Mouse (Mus musculus): ENCODE data around the gene Zfp872. TPM values are rescaled to one million over a fixed set of nuclear protein-coding genes. Genes with fewer than 3 reads are reported as not detected.

Zfp872 gene
- total and polyA plus RNA-seq, 3 experiments = not detected

DNA sequence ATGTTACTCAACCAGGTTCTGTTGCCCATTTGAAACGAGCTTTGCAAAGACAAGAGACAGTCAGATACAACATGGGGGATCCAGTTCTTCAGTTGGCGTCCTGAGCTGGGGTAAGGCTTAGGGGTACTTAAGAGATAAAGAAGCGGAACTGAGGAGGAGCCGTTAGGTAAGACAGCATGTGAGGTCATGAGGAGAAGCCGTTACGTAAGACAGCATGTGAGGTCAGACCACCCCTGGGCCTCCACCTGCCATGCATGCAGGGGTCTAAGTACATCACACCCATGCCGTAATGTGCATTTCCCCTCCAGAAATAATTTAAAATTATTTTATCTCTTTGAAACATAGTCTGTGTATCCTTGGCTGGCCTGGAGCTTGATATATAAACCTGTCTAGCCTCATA lies 25.0 kb upstream of the Zfp872 start:
- Histone ChIP-seq H3K79me2 (ENCODE audit: control insufficient read depth, insufficient read depth, low read length, poor library complexity) (no peaks in the 10 kb centered on the region), H3K9ac (ENCODE audit: control insufficient read depth, low read depth, low read length, poor library complexity, severe bottlenecking) (no peak overlapping the region), H3K9me3 (replicated peaks; ENCODE audit: insufficient read depth, low read length) (no peaks in the 10 kb centered on the region), H3K36me3 (ENCODE audit: control insufficient read depth in 1 of 2, insufficient read depth in 2 of 2, low read length in 2 of 2) (no peaks in the 10 kb centered on the region), H3K4me1 (ENCODE audit: control insufficient read depth in 1 of 2, insufficient read depth in 2 of 2, low read length in 2 of 2) (peaks cover 0 to 3% of the 10 kb centered on the region in 2 experiments; a peak in 1 of 4 replicates), H3K27me3 (ENCODE audit: control insufficient read depth in 1 of 2, insufficient read depth in 2 of 2, low read length in 2 of 2) (no peaks in the 10 kb centered on the region), H3K4me3 (ENCODE audit: control insufficient read depth in 1 of 2, insufficient read depth in 1 of 2, low read depth in 2 of 2, low read length in 2 of 2) (no peak overlapping the region), H3K27ac (ENCODE audit: control insufficient read depth, low read depth, low read length) (no peak overlapping the region)
- no peak for TF ChIP-seq SIN3A (IDR thresholded peaks at IDR 0.05; ENCODE audit: low read length)
- no peak for TF ChIP-seq POLR2A (IDR thresholded peaks at IDR 0.05; ENCODE audit: control insufficient read depth in 1 of 2, insufficient read depth in 1 of 2, low read depth in 1 of 2, low read length in 2 of 2, poor library complexity in 1 of 2)
- TF ChIP-seq ETS1 (IDR thresholded peaks at IDR 0.05; ENCODE audit: low read depth, low read length) = no peak
- no peak for TF ChIP-seq ZMIZ1 (IDR thresholded peaks at IDR 0.05; ENCODE audit: low read depth, low read length)
- TF ChIP-seq POLR2AphosphoS2 (IDR thresholded peaks at IDR 0.05; ENCODE audit: low read length) = no peak
- TF ChIP-seq E2F4 (IDR thresholded peaks at IDR 0.05; ENCODE audit: borderline replicate concordance, low read depth, low read length) = no peak
- TF ChIP-seq GABPA (IDR thresholded peaks at IDR 0.05; ENCODE audit: low read depth, low read length) = no peak
- TF ChIP-seq JUND (IDR thresholded peaks at IDR 0.05; ENCODE audit: low read depth, low read length) = no peak
- TF ChIP-seq SMC3 (IDR thresholded peaks at IDR 0.05; ENCODE audit: low read depth, low read length) = no peak
- no peak for DNase-seq (ENCODE audit: low read depth, low spot score)

DNA sequence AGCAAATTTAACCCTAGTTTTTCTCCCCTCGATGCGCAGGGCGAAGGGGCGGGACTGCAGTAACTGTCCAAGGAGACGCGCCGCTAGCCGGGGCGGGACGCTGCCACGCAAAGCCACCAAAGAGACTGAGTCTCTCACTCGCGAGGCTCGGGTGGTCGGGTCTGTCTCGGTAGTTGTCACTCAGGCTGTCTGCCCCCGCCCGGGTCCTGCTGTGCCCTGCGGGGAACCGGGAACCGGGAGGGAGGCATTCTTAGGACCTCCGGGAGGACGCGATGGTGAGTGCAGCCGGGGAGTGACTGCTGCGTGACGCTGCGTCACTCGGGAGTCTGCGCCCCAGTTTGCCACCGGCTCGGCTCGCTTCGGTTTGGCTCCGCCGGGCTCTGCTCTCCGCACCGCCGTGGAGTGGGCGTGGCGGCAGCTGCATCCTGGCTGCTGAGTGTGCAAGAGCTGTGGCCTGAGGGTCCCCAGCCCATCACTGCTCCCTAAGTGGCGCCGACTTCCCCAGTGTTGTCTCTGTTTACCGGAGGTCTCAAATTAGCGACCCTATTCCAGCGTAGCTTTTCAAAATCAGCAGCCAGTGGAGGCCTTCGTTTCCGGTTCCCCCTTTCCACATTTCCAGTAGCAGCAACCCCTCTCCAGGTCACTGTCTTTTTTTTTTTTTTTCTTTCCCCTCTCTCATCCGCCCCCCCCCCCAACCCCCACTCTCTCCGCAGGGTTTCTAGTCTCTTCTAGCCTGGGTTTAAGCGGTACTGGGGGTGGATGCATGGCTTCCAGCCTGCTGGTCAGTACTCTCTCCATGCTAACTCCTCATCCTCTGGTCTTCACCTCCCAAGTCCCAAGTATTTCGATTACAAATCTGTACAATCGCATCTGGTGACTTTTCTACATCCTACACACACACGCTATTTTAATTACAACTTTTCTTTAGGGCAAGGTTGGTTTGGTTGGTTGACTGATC lies 22.9 kb upstream of the Zfp872 start:
- TF ChIP-seq ZNF384 (IDR thresholded peaks at IDR 0.05; ENCODE audit: low read depth, low read length) (peak; percentile 51; the same call in 1 of the 2 replicates), E2F4 (IDR thresholded peaks at IDR 0.05; ENCODE audit: borderline replicate concordance, low read depth, low read length) (no peak), GABPA (IDR thresholded peaks at IDR 0.05; ENCODE audit: low read depth, low read length) (no peak), TCF12 (IDR thresholded peaks at IDR 0.05; ENCODE audit: low read depth, low read length) (no peak), NRF1 (IDR thresholded peaks at IDR 0.05; ENCODE audit: insufficient read depth, low read depth, low read length, poor library complexity, severe bottlenecking) (peak; percentile 41; the same call in 1 of the 2 replicates), CTCF (IDR thresholded peaks at IDR 0.05 in 2 of 3, conservative IDR thresholded peaks at IDR 0.05 in 1 of 3; ENCODE audit: control insufficient read depth in 1 of 3, insufficient read depth in 1 of 3, low read depth in 2 of 3, low read length in 3 of 3, poor library complexity in 1 of 3, severe bottlenecking in 1 of 3) (no peak), SMC3 (IDR thresholded peaks at IDR 0.05; ENCODE audit: low read depth, low read length) (no peak), HCFC1 (IDR thresholded peaks at IDR 0.05; ENCODE audit: low read depth, low read length) (0 out of 2 replicates have a peak, but pooled peaks have one; percentile 32), BHLHE40 (IDR thresholded peaks at IDR 0.05; ENCODE audit: borderline replicate concordance, low read depth, low read length) (0 out of 2 replicates have a peak, but pooled peaks have one; percentile 12), SIN3A (IDR thresholded peaks at IDR 0.05; ENCODE audit: low read length) (peak; percentile 57), RAD21 (IDR thresholded peaks at IDR 0.05; ENCODE audit: low read depth, low read length) (no peak), ZMIZ1 (IDR thresholded peaks at IDR 0.05; ENCODE audit: low read depth, low read length) (0 out of 2 replicates have a peak, but pooled peaks have one; percentile 26), ETS1 (IDR thresholded peaks at IDR 0.05; ENCODE audit: low read depth, low read length) (peak; percentile 5; the same call in 1 of the 2 replicates), POLR2A (IDR thresholded peaks at IDR 0.05; ENCODE audit: control insufficient read depth in 1 of 2, insufficient read depth in 1 of 2, low read depth in 1 of 2, low read length in 2 of 2, poor library complexity in 1 of 2) (peak; percentile 27 to 39; a peak in 2 of 4 replicates), MAZ (IDR thresholded peaks at IDR 0.05; ENCODE audit: low read depth, low read length) (0 out of 2 replicates have a peak, but pooled peaks have one; percentile 10), NELFE (IDR thresholded peaks at IDR 0.05; ENCODE audit: low read depth, low read length) (peak; percentile 30), GATA1 (IDR thresholded peaks at IDR 0.05; ENCODE audit: low read depth, low read length) (no peak), CHD1 (IDR thresholded peaks at IDR 0.05; ENCODE audit: low read depth, low read length) (no peak), MXI1 (IDR thresholded peaks at IDR 0.05; ENCODE audit: low read depth, low read length) (0 out of 2 replicates have a peak, but pooled peaks have one; percentile 32)
- Histone ChIP-seq H3K27me3 (ENCODE audit: control insufficient read depth in 1 of 2, insufficient read depth in 2 of 2, low read length in 2 of 2) (no peaks in the 10 kb centered on the region), H3K79me2 (ENCODE audit: control insufficient read depth, insufficient read depth, low read length, poor library complexity) (no peaks in the 10 kb centered on the region), H3K9ac (ENCODE audit: control insufficient read depth, low read depth, low read length, poor library complexity, severe bottlenecking) (peak overlapping the region; percentile 60), H3K9me3 (replicated peaks; ENCODE audit: insufficient read depth, low read length) (no peaks in the 10 kb centered on the region), H3K4me1 (ENCODE audit: control insufficient read depth in 1 of 2, insufficient read depth in 2 of 2, low read length in 2 of 2) (peaks cover 0 to 3% of the 10 kb centered on the region in 2 experiments; a peak in 1 of 4 replicates), H3K27ac (ENCODE audit: control insufficient read depth, low read depth, low read length) (no peak overlapping the region), H3K4me3 (ENCODE audit: control insufficient read depth in 1 of 2, insufficient read depth in 1 of 2, low read depth in 2 of 2, low read length in 2 of 2) (peak overlapping the region; percentile 48 to 59), H3K36me3 (ENCODE audit: control insufficient read depth in 1 of 2, insufficient read depth in 2 of 2, low read length in 2 of 2) (no peaks in the 10 kb centered on the region)
- peak; percentile 67 for DNase-seq (ENCODE audit: low read depth, low spot score)
